Mouse (Mus musculus) forelimb bud, embryonic 11.5 days (tissue): ENCODE results near the gene Atf6.

Experiments used
- DNase-seq: peaks from one replicate; pipeline ENCODE4 v3.0.0-alpha.2; 2012; ENCODE audit warnings: low read depth, low spot score

The Atf6 gene

DNA sequence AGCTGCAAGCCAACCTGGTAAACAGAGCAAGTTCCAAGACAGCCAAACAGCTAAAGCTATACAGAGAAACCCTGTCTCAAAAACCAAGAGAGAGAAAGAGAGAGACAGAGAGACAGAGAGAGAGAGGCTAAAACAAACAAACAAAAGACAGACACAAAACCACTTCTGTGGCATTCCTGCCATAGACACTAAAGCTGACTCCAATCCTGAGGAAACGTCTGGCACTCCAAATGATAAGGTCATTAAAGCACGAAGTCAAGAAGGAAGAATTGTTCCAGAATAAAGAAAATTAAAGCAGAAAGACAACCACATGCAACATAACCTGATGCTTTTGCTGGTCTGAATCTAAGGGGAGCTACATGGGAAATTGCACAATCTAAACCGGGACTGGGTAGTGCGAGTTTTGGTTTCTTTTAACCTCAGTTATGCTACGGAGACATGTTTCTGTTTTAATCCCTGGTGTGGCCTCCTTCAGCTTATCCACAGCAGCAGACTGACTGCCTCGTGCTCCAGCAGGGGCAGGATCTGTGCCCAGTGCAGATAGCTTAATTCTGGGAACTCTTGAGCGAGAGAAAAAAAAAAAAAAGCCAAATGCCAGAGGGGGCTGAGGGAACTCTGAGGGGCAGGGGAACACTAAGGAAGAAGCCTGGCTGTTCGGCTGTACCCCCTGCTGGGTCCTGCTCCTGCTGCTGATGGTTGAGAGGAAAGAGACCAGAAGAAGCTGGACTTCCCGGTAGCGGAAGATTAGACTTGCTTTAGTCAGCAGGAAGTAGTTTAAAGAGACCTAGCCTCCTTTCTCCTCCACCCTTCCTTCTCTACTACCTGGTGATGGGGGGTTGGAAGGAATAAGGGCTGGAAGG lies 21.9 kb downstream of the Atf6 start:
- DNase-seq = no peak

DNA sequence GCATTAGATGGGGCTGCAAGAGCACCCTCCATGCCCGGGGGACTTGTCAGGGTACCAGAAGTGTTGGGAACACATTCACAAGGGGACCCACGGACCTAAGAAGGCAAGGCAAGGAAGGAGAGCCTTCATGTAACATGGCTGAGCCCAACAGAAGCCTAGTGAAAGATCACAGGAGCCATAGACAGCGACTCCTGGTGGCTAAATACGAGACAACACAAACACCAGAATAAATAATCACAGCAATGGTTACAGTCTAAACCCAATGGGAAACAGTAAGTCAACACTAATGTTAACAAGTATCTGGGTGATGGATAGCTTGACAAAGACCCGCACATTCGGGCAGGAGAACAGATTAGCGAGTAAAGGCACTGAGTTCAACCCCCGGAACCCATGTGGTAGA lies 23.2 kb downstream of the Atf6 start:
- DNase-seq = no peak

DNA sequence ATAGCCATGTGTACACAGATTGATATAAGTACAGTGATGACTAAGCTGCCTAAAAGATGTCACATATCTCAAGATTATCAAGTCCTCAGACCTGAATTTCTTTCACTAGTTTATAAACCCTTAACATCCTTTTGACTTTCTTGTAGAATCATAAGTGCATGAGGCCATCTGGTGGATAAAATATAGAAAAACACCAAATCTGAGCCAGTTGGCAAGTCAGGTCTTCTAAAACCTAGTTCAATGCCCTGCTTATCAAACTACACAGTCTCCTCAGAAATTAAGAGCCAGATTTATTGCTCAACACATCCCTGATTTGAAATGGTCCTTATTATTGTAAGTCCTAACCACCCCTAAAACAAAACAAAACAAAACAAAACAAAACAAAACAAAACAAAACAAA lies 27.9 kb downstream of the Atf6 start:
- peak; percentile 8 for DNase-seq

DNA sequence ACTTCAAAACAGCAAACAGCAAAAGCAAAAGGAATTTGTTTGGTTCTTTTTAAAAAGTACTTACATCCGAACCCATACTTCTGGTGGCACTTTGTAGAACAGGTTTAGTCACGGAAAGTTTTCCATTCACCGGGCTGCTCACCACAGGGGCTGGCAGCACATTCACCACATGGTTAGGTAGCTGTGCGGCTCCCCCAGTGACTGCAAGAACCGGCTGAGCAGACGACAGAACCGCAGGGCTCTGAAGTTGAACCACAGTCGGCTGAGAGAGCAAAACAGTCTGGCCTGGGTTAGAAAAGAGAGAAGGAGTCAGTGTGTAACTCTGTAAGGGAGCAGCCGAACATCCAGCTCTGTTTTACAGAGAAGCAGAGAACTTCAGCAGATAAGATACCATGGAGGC lies 32.8 kb downstream of the Atf6 start:
- DNase-seq = no peak

DNA sequence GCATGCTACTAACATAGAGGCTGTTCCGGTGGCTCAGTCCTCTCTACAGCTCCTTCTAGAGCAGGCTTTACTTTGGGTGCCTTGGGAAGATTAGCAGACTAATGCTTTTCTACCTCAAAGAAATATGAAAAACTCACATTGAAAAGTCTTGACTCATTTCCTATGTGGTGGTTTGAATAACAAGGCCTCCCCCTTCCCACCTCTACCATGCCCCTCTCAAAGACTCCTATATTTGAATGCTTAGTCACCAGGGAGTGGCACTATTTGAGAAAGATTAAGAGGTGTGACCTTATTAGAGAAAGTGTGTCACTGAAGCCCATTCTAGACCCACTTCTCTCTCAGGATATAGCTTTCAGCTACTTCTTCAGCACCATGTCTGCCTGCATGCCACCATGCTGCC lies 37.8 kb downstream of the Atf6 start:
- no peak for DNase-seq

DNA sequence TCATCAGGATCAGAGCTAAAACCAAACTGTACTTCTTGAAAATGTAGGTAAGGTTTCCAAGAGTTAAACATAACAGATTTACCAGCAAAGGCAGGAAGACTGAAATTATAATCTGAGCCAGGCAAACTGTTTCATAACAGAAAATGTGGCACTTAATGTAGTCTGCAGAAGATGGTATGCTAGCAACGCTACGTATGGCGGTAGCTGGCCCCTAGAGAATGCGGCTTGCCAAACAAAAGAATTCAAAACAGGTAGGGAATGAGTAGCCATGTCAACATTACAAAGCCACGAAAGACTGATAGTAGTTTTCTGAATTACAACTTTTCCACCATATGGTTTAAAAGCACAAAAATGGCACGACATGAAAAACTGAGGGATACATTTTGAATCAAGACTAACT lies 38.2 kb downstream of the Atf6 start:
- DNase-seq = no peak

DNA sequence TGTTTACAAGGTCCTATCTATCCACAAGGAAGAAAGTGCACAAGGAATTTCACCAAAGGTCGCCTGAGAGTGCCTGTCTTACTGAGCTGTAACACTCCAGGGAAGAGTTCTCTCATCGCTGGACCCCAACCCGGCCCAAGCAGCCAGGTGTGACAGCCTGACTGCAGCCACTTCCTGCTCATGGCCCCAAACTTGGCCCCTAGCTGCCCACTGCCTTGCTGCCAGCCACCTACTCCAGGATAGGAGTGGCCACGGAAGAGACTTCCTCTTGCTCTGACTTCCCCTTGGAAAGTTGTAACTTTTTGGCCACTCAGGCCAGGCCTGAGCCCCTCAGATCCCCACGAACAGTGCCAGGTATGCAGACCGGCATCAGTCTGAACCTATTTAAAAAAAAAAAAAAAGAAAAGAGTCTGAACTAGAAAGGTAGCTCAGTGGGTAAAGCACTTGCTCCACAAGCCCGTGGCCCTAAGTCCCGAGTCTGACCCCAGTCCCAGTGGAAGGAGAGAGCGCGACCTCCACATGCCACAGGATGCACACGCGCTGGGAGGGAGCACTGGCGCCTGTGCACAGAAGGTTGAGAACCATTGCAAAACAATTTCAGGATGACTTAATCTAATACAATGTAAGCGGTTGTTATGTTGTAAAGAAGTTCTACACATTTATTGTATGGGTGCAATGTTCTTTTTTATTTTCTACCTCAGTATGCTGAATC lies 47.3 kb downstream of the Atf6 start:
- no peak for DNase-seq

DNA sequence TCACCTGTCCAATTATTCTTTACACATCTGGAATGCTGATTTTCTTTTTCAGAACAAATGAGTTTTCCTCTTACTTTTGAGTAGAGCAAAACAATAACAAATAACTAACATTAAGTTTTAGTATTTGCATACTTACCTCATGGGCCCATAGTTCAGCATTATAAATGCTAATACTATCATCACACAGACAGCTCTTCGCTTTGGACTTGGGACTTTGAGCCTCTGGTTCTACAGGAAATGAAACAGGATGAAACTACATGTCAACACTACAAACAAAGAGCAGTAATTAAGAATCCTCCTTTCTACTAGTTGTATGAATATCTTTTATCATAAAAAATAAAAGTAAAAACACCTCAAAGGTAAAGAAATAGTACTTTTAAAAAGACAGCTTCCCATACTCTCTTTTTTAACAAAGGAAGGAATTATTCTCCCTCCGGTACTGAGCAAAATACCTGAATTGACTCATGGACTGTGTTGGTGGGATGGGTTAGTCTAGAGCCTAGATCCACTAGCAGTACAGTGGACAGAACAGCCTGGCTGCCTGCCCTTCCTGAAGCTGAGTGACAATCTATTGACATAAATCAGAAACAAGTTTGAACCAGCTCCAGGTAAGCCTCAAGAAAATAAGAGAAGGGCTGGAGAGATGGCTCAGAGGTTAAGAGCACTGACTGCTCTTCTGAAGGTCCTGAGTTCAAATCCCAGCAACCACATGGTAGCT lies 52.1 kb downstream of the Atf6 start:
- DNase-seq = no peak

DNA sequence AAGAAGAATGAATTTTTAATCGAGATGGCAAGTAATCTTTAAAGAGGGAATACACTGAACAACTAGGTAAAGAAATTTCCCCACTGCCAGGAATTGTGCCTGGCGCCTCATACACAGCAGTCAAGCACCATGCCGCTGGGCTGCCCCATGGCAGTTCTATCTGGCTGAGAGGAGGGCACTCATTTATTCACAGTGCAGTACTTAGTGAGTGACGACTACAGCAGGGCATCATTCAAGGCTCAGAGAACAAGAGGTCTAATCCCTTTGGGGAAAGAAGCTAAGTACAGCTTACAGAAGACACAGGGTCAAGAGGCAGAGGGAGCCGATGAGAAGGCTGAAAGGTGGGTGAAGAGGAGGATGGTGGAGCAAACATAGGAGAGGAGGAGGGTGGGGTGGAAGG lies 54.7 kb downstream of the Atf6 start:
- DNase-seq = no peak

DNA sequence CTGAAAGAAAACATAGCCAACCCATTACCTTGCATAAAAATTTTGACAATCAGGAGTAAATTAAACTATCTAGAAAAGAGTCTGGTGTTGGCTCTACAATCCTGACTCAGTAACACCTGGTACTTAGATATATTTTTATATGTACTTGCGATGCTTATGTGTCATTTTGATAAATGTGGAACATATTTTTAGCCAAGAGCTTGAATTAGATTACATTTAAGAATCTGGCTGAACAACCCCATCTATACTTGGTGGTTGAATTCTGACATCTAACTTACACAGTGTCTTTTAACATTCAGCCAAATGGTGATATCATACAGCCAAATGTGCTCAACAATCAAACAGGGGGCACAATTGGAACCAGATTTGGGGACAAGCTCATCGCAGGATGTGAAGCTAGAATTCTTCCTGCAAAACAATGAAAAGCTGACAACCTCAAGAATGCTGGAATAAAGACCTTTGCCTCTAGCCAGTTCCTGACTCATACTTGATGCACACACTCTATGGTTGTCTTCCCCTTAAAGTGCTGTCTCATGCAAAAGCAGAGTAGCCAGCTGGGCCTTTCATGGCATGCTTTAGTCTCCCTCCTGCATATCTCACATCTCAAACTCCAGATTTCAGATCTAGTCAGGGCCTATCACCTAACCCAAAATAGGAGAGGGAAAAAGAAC lies 59.8 kb downstream of the Atf6 start:
- no peak for DNase-seq

DNA sequence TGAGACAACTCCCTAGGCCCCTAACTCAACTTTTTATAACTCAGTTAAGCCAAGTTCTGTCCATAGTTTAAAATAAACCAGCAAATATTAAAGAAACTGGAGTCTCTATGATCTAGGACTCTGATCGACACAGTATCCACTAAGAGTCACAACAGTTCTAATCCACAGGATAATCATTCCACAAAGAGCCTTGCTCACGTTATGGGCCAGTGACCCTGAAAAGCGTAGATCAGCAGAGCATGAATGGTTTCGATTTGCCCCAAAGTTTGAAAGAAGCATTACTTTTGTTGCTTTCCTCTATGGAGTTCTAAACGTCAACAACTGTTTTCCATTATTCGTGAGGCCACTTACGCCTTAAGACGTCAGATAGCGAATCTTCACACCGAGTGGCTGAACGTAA lies 62.9 kb downstream of the Atf6 start:
- DNase-seq = no peak

DNA sequence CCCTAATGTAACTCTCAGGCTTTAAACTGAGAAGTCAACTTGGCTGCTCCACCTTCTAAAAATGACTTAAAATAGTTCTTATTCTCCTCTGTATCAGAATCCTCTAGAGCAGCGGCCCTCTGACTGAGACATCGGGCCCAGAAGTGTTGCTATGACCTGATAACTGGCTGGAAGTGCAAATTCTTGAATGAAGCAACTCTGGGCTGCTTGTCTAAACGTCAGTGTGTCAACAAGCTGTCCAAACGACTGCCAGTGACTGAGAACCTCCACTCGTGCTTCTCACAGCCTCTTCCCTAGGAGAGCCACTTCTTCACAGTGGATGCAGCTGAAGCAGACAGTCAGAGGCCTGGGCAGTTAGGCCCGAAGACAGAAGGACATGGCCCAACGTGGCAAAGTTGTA lies 64.9 kb downstream of the Atf6 start:
- no peak for DNase-seq

DNA sequence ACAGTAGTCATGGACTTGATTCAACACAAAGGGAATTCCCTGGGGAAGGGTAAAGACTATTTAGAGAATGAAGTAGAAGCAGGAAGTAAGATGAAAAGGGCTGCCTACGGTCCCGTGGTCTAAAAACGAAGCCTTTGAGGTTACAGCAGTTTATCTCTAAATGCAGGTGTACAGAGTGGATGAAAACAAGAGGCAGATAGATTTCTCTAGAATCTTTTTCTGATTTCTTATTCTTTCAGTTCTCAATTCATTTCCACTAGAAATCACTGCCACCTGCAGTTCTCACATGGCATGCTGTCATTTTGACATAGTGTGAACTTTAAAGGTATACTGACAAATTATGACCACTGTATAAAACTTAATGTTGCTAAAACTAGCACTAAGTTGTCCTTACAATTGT lies 66.9 kb downstream of the Atf6 start:
- no peak for DNase-seq

DNA sequence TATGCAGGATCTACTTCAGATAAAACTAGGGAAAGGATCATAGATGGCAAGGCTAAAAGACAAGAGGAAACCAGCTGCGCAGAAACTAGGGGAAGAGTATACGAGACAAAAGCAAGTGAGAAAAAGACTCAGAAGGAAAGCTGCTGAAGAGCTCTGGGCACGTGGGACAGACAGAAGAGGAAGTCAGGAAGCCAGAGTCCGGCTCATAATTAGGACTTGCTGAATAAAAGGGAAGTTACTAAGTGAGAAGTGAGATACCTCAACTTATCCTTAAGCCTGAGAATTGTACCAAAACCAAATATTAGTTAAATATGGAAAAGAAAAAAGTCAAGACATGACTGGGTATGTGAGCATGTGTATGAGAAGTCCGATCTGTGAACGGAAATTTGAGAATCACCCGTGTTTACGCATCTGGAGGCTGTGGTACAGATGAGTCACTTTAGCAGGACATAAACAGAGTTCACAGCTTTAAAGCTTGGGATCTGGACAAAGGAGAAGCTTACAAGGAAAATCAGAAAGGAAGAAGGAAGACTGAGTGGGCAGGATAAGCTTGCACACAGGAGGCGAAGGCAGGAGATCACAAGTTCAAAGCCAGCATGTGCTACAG lies 71.7 kb downstream of the Atf6 start:
- no peak for DNase-seq

DNA sequence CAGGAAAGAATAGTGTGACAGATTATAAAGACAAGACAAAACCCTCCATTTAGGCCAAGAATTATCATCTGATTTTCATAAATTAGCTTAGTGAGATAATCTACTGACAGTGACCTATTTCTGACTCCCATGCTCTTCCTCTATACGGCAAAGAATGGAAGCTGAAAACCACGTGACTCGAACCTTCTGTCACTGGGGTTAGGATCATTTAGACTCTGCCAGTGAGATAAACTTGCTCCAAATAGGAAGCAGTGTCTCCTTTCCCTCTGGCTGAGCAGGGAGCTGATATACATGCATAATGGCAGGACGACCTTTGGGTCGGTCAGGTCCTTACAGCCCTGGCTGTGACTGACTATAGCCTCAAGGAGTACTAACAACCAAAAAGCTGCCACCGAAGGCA lies 76.0 kb downstream of the Atf6 start:
- DNase-seq = no peak

DNA sequence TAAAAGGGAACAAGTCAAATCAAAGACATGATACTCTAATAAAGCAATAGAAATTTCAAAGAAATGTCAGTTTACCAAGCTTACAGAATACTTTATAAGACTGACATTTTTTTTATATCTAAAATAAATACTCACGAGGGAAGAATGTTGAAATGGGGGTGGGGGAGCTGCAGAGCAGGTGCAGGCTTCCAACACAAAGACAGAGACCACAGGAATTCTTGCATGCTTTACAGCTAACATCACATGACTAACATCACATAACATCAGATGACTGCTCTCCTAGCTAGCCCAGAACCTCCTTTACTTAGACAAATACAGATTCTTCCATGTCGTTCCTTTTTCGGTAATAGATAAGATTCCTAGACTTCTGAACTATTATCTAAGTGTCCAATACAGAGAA lies 76.6 kb downstream of the Atf6 start:
- no peak for DNase-seq

DNA sequence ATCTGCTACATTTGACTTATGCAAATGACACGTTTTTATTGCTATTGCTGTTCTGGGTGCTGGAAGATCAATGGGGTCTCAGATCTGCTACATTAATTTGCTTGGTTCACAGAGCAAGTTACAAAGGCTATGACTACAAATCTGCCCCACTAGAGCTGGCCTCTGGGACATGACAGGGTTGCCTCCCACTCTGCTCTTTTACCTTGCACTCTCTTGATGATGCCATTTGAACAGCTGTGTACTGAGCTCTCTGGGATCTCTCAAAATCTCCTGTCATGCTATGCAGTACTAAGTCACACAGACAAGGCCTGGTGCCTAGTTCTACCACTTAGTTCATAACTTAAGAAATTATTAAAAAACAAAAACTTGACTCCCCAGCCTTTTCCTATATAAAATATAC lies 79.9 kb downstream of the Atf6 start:
- DNase-seq = no peak

DNA sequence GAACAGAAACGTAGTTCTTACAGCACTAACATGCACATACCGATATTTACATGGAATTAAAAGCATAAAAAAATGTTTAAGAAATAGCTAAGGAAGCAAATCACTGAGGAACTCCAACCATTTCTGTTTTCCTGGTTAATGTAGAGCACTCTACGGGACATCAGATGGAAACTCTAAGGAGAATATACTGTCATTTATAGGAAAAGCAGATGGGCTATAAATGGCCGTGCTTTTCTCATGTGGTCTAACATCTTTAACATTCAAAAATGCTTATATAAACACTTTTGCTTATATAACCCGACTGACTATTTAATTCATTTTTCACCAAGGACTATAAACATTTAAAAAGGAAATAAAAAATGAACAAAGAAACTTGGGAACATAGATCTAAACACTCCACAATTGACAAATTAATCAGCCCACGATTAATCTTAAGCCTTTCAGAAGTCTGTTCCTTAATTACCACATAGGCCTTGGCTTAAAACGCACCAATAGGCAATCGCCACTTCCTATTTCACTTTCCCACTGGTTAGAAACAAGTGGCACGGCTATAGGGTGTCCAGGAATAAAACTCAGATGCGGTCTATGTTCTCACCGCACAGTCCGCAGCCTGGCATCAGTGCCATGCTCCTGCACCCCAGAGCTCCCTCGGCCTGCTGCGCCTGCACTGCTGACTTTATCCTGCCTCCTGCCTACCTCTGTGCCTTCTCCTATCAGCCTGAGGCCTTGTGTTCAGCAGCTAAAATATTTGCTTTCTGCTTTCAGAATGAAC lies 80.8 kb downstream of the Atf6 start:
- DNase-seq = no peak

DNA sequence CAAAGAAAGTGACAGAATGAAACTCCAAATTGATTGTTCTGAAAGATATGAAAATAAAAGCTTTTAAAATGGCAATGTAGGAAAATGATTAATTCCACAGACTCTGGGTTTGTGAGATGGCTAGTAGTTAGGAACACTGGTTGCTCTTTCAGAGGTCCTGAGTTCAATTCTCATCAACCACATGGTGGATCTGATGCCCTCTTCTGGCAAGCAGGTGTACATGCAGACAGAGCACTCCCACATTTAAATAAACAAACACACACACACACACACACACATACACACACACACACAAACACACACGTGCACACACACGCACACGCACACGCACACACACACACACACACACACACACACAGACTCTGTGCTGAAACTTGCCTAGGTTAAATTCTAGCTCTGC lies 89.9 kb downstream of the Atf6 start:
- DNase-seq = no peak

DNA sequence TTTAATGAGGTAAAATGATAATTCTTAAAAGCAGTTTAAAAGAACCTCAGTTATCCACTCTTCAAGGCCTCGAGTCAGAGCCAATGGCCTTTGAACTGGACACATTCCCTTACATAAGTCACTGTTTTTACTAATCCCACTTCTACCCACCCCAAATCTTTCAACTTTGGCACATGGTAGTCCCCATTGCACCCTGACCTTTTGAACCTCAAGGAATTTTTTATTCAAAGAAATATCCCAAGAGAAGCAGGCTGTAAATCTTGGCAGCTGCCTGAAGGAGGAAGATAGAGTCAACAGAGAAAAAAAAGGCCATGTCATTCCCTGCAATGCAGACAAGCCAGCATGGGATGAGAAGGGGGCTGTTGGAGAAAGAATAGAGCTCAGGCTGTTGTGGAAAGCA lies 93.1 kb downstream of the Atf6 start:
- no peak for DNase-seq

DNA sequence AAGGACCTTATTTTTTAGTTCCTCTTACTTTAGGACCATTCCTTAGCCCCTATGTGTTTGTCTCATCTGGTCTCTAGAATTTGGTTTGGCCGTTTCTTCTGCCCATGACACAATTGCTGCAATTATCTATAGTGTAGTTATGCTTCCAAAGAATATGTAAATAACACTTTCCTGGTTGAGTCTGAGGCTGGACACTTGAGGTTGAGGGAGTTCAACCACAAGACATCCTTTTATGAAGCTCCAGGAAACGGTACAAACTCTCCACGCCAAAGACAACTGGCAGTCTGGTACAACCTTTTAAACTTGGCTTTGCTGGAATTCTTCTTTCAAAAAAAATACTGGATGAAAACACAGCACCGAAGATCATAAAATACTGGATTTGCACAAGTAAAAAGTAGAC lies 94.1 kb downstream of the Atf6 start:
- no peak for DNase-seq
